Mouse (Mus musculus) liver, embryonic 14.5 days (tissue): ENCODE results near the gene Slc7a1.

Experiments
- CTCF ChIP-seq: IDR thresholded peaks from 2 replicates; pipeline ENCODE4 v1.5.1; 2016; ENCODE audit warnings: antibody characterized with exemption, low read depth, control low read depth
- EP300 ChIP-seq: IDR thresholded peaks from 2 replicates; pipeline ENCODE4 v1.6.1; 2016; ENCODE audit warnings: antibody characterized with exemption, low read depth

DNA sequence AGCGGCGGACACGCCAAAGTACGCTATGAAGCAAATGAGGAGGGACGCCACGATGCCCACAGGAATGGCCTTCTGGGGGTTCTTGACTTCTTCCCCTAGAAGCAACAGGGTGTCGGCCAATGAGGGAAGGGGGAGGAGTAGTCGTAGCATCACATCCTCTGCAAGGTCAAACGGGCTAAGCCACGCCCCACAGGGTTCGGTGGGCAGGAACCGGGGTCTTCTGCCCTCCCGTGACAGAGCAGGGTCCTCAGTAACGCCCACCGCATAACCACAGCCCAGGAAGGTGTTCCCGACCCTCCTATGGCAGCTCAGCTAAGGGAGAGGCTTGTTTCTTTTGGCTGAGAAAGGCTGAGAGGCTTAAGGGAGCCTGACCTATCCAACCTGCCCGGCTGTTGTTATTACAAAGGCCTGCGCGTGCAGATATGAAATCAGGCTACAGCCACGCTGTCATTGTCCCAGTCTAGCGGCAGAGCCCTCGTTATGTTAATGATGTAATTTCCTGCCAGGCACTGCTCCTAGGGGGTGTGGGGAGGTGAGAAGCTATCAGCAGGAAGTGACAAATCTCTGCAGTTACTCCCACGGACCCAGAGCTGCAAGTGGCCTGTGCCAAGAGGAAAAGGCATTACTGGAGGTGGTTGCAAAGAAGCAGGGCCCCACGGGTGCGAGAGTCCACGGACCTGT, 57.5 kb downstream of the Slc7a1 start:
- TF ChIP-seq CTCF (no peak), EP300 (no peak)
